Mouse (Mus musculus): Measurements from ENCODE around the gene Uggt2. TPM values are rescaled to one million over a fixed set of nuclear protein-coding genes. Genes with fewer than 3 reads are reported as not detected.

Gene Uggt2
- polyA plus RNA-seq, 1 experiment from 2014 or later = 18.2 TPM

DNA sequence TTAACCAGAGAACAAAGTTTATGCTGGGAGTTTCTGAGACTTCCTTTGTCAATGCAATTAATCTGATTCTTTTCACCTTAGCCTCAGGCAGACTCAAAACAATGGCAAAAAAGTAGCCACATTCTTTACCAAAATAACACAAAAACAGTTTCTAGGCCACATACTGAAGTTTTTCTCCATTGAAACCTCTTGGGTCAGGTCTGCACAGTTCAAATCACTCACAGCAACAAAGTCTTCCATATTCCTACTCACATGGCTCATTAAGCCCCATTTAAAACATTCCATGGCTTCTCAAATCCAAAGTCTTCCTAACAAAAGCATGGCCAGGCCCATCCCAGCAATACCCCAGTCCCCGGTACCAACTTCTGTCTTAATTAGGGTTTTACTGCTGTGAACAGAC is 46.3 kb downstream of the Uggt2 start:
- WGBS = 86% methylated on average over 1 of the region's 1 CpGs
- H3K27me3 ChIP-seq (ENCODE audit: control insufficient read depth, insufficient read depth, low read length) = no peaks in the 10 kb centered on the region
- H3K9ac ChIP-seq (ENCODE audit: low read length) = no peak overlapping the region
- no peak overlapping the region for H3K4me2 ChIP-seq (ENCODE audit: low read depth, severe bottlenecking)
- no peak overlapping the region for H3K4me3 ChIP-seq (ENCODE audit: low read depth, low read length)
- H3K4me1 ChIP-seq (ENCODE audit: control insufficient read depth, insufficient read depth, low read length) = no peaks in the 10 kb centered on the region
- ATAC-seq (ENCODE audit: insufficient number of reproducible peaks, low FRiP score, low TSS enrichment, low read depth) (no peak), DNase-seq (ENCODE audit: low spot score) (no peak)
- H3K27ac ChIP-seq (replicated peaks; ENCODE audit: low read depth, low read length) = no peak overlapping the region
- H3K36me3 ChIP-seq (ENCODE audit: control insufficient read depth, insufficient read depth, low read length) = peaks cover 3% of the 10 kb centered on the region; the same call in 1 of the 2 replicates
- no peaks in the 10 kb centered on the region for H3K9me3 ChIP-seq (ENCODE audit: control insufficient read depth, low read length)

DNA sequence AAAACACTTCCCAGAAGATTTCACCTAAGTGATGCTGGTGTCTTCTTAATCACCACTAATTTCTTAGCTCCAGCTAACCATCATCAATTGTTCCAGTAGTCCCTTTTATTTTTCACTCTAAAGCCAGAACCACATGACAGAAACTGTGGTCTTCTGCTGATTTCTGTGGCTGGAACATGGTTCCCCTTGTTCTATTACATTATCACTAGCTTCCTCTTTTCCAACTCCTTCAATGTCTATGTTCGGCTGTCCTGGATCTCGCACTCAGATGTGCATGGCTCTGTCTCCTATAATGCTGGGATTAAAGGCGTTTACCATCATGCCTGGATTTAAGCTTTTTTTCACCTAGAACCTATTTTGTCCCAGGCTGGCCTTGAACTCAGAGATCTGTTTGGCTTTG is 46.9 kb downstream of the Uggt2 start:
- ATAC-seq (ENCODE audit: insufficient number of reproducible peaks, low FRiP score, low TSS enrichment, low read depth) = no peak
- H3K4me3 ChIP-seq (ENCODE audit: low read depth, low read length) = no peak overlapping the region
- H3K27ac ChIP-seq (replicated peaks; ENCODE audit: low read depth, low read length) = no peak overlapping the region
- no peak overlapping the region for H3K4me2 ChIP-seq (ENCODE audit: low read depth, severe bottlenecking)
- DNase-seq (ENCODE audit: low spot score) = no peak
- no peak overlapping the region for H3K9ac ChIP-seq (ENCODE audit: low read length)
- WGBS = 96% methylated on average over 3 of the region's 3 CpGs
- H3K4me1 ChIP-seq (ENCODE audit: control insufficient read depth, insufficient read depth, low read length) = no peaks in the 10 kb centered on the region
- peaks cover 3% of the 10 kb centered on the region; the same call in 1 of the 2 replicates for H3K36me3 ChIP-seq (ENCODE audit: control insufficient read depth, insufficient read depth, low read length)
- no peaks in the 10 kb centered on the region for H3K9me3 ChIP-seq (ENCODE audit: control insufficient read depth, low read length)
- H3K27me3 ChIP-seq (ENCODE audit: control insufficient read depth, insufficient read depth, low read length) = no peaks in the 10 kb centered on the region

DNA sequence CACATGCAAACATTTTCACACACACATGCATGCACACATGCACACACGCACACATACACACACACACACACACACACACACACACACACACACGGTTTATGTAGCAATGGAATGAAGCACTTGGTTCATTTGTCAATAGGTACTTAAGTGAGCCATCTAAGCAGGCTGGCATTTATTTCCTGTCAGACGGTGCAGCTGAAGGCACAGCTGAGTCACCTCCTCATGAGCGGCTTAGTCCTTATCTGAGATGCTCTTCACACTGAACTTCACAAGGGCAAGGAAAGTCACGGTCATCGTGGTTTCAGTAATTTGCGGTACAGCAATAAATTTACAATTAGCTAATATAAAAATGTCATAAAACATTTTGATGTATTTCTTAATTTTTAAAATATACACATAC is 55.5 kb downstream of the Uggt2 start:
- H3K4me3 ChIP-seq (ENCODE audit: low read depth, low read length) = no peak overlapping the region
- ATAC-seq (ENCODE audit: insufficient number of reproducible peaks, low FRiP score, low TSS enrichment, low read depth) = no peak
- DNase-seq (ENCODE audit: low spot score) = no peak
- 85% methylated on average over 7 of the region's 7 CpGs for WGBS
- no peaks in the 10 kb centered on the region for H3K27me3 ChIP-seq (ENCODE audit: control insufficient read depth, insufficient read depth, low read length)
- H3K4me2 ChIP-seq (ENCODE audit: low read depth, severe bottlenecking) = no peak overlapping the region
- H3K4me1 ChIP-seq (ENCODE audit: control insufficient read depth, insufficient read depth, low read length) = no peaks in the 10 kb centered on the region
- H3K9me3 ChIP-seq (ENCODE audit: control insufficient read depth, low read length) = no peaks in the 10 kb centered on the region
- H3K36me3 ChIP-seq (ENCODE audit: control insufficient read depth, insufficient read depth, low read length) = no peaks in the 10 kb centered on the region; the same call in 1 of the 2 replicates
- H3K9ac ChIP-seq (ENCODE audit: low read length) = no peak overlapping the region
- H3K27ac ChIP-seq (replicated peaks; ENCODE audit: low read depth, low read length) = no peak overlapping the region

DNA sequence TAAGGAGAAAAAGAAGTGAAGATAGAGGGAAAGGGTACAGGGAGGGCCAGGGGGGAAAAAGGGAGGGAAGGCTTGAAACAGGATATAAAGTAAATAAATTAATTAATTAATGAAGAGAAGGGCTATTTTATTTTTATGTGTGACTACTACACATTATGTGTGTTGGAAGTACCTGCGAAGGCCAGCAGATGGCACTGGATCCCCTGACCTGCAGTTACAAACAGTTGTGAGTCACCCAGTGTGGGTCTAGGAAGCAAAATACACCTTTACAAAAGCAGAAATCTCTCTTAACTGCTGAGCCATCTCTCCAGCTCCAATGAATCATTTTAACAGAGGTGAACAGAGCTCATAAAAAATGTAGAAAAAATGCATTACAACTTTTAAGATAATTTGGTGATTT is 59.0 kb downstream of the Uggt2 start:
- Histone ChIP-seq H3K9ac (ENCODE audit: low read length) (no peak overlapping the region), H3K27me3 (ENCODE audit: control insufficient read depth, insufficient read depth, low read length) (no peaks in the 10 kb centered on the region), H3K36me3 (ENCODE audit: control insufficient read depth, insufficient read depth, low read length) (no peaks in the 10 kb centered on the region; the same call in 1 of the 2 replicates), H3K27ac (replicated peaks; ENCODE audit: low read depth, low read length) (no peak overlapping the region), H3K4me2 (ENCODE audit: low read depth, severe bottlenecking) (no peak overlapping the region), H3K4me3 (ENCODE audit: low read depth, low read length) (no peak overlapping the region), H3K4me1 (ENCODE audit: control insufficient read depth, insufficient read depth, low read length) (no peaks in the 10 kb centered on the region), H3K9me3 (ENCODE audit: control insufficient read depth, low read length) (no peaks in the 10 kb centered on the region)
- ATAC-seq (ENCODE audit: insufficient number of reproducible peaks, low FRiP score, low TSS enrichment, low read depth) (no peak), DNase-seq (ENCODE audit: low spot score) (peak; percentile 60)
- 59% methylated on average over 1 of the region's 1 CpGs for WGBS

DNA sequence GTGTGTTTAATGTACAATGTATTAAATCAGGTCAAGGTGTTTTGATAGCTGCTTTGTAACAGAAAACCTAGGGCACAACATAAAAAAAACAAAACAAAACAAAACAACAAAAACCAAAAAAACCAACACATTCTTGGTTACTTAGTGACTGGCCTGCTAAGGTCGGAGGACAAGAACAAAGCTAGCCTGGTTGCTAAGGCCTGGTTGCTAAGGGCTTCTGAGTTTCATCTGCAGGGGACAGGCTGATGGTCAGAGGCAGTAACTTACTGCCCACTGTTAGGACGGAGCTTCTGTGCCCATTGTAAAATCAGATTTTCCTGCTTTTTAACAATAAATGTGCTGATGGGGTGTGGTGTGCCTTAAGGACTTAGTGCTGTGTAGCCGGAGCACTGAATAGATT is 61.5 kb downstream of the Uggt2 start:
- 73% methylated on average over 3 of the region's 3 CpGs for WGBS
- Histone ChIP-seq H3K4me3 (ENCODE audit: low read depth, low read length) (no peak overlapping the region), H3K9ac (ENCODE audit: low read length) (no peak overlapping the region), H3K36me3 (ENCODE audit: control insufficient read depth, insufficient read depth, low read length) (peaks cover 4% of the 10 kb centered on the region; the same call in 1 of the 2 replicates), H3K4me2 (ENCODE audit: low read depth, severe bottlenecking) (no peak overlapping the region), H3K27me3 (ENCODE audit: control insufficient read depth, insufficient read depth, low read length) (no peaks in the 10 kb centered on the region), H3K4me1 (ENCODE audit: control insufficient read depth, insufficient read depth, low read length) (no peaks in the 10 kb centered on the region), H3K9me3 (ENCODE audit: control insufficient read depth, low read length) (no peaks in the 10 kb centered on the region), H3K27ac (replicated peaks; ENCODE audit: low read depth, low read length) (no peak overlapping the region)
- no peak for DNase-seq (ENCODE audit: low spot score)
- ATAC-seq (ENCODE audit: insufficient number of reproducible peaks, low FRiP score, low TSS enrichment, low read depth) = no peak

GRCm38 (mm10) chr14:119037076-119037683 is 62.0 kb downstream of the Uggt2 start:
- 90% methylated on average over 12 of the region's 12 CpGs for WGBS
- H3K36me3 ChIP-seq (ENCODE audit: control insufficient read depth, insufficient read depth, low read length) = peaks cover 4% of the 10 kb centered on the region; the same call in 1 of the 2 replicates
- no peak for ATAC-seq (ENCODE audit: insufficient number of reproducible peaks, low FRiP score, low TSS enrichment, low read depth)

DNA sequence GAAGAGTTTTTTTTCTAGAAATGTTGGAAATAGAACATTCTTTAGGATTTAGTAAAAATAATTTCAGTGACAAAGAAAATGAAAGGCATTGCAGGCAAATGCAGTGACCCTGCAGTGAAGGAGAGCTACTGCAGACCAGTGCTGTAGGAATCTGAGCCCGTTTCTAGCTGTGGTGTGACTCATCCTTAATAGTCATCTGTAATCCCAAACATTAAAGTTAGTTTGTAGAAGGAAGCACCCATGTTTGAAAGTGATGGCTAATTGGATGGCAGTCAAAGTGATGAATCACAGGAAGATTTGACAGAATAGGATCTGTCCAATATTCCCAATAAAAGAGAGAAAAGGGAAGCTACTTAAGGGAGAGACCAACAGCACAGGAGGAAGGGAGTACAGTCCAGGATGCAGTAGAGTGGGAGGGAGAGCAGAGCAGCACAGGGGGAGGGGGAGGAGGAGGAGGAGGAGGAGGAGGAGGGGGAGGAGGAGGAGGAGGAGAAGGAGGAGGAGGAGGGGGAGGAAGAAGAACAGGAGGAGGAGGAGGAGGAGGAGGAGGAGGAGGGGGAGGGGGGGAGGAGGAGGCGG is 71.5 kb downstream of the Uggt2 start:
- 77% methylated on average over 2 of the region's 2 CpGs for WGBS
- Histone ChIP-seq H3K4me3 (ENCODE audit: low read depth, low read length) (no peak overlapping the region), H3K4me1 (ENCODE audit: control insufficient read depth, insufficient read depth, low read length) (no peaks in the 10 kb centered on the region), H3K27ac (replicated peaks; ENCODE audit: low read depth, low read length) (no peak overlapping the region), H3K4me2 (ENCODE audit: low read depth, severe bottlenecking) (no peak overlapping the region), H3K27me3 (ENCODE audit: control insufficient read depth, insufficient read depth, low read length) (no peaks in the 10 kb centered on the region), H3K9me3 (ENCODE audit: control insufficient read depth, low read length) (no peaks in the 10 kb centered on the region), H3K9ac (ENCODE audit: low read length) (no peak overlapping the region), H3K36me3 (ENCODE audit: control insufficient read depth, insufficient read depth, low read length) (peaks cover 3% of the 10 kb centered on the region; the same call in 1 of the 2 replicates)
- ATAC-seq (ENCODE audit: insufficient number of reproducible peaks, low FRiP score, low TSS enrichment, low read depth) = no peak
- no peak for DNase-seq (ENCODE audit: low spot score)

More at GRCm38 (mm10) chr14:119037076-119037683, 62.0 kb downstream of the Uggt2 start:
- H3K9ac ChIP-seq (ENCODE audit: low read length) = no peak overlapping the region
- no peak for DNase-seq (ENCODE audit: low spot score)
- H3K4me2 ChIP-seq (ENCODE audit: low read depth, severe bottlenecking) = no peak overlapping the region
- no peak overlapping the region for H3K27ac ChIP-seq (replicated peaks; ENCODE audit: low read depth, low read length)
- H3K4me3 ChIP-seq (ENCODE audit: low read depth, low read length) = no peak overlapping the region
- H3K27me3 ChIP-seq (ENCODE audit: control insufficient read depth, insufficient read depth, low read length) = no peaks in the 10 kb centered on the region
- no peaks in the 10 kb centered on the region for H3K9me3 ChIP-seq (ENCODE audit: control insufficient read depth, low read length)
- H3K4me1 ChIP-seq (ENCODE audit: control insufficient read depth, insufficient read depth, low read length) = no peaks in the 10 kb centered on the region

DNA sequence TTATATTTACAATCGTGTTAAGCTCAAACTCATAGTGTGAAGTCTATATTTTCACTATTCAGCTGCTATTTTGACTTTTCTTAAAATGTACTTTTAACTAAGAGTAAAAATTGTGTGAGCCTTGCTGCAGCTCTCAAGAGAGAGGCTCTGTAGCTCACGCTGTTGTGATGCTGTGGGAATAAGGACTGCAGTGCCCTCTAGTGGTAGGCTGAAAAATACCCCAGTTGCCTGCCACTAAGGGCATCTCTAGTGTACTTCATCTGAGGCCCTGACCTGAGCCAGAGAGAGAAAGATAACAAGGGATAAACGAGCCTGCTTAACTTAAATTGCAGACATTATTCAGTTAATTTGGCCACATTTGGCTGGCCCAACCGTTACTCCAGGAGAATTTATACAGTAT is 72.1 kb downstream of the Uggt2 start:
- 48% methylated on average over 4 of the region's 4 CpGs for WGBS
- no peak overlapping the region for H3K9ac ChIP-seq (ENCODE audit: low read length)
- no peaks in the 10 kb centered on the region for H3K9me3 ChIP-seq (ENCODE audit: control insufficient read depth, low read length)
- H3K27ac ChIP-seq (replicated peaks; ENCODE audit: low read depth, low read length) = no peak overlapping the region
- peak; percentile 65 for DNase-seq (ENCODE audit: low spot score)
- no peaks in the 10 kb centered on the region for H3K4me1 ChIP-seq (ENCODE audit: control insufficient read depth, insufficient read depth, low read length)
- peaks cover 3% of the 10 kb centered on the region; the same call in 1 of the 2 replicates for H3K36me3 ChIP-seq (ENCODE audit: control insufficient read depth, insufficient read depth, low read length)
- no peaks in the 10 kb centered on the region for H3K27me3 ChIP-seq (ENCODE audit: control insufficient read depth, insufficient read depth, low read length)
- no peak overlapping the region for H3K4me3 ChIP-seq (ENCODE audit: low read depth, low read length)
- no peak for ATAC-seq (ENCODE audit: insufficient number of reproducible peaks, low FRiP score, low TSS enrichment, low read depth)
- H3K4me2 ChIP-seq (ENCODE audit: low read depth, severe bottlenecking) = no peak overlapping the region
